Comparison of ENCODE assay signal across 17 mouse cellular contexts in the genomic region with DNA sequence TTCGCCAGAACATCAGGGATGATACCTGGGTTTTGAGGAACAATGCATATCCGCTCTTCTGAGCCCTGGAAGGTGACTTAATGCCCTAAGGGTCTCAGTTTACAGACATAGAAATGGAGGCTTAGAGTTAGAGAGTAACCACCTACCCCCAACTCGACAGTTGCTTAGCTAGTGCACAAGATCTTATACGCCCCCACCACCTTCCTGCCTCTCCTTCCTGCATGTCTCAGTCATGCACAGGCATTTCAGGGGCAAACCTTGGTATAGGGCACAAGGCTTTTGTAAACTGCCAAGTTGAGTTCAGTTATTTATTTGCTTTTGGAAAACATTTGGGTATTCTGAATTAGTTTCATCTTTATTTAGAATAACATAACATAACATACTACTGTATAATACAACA.
DNase-seq lines count a peak whose midpoint lies in the region; ATAC-seq and TF ChIP-seq lines count a peak whose summit lies in the region.
"Had no signal": no experiment of that assay in that cellular context is flagged by ENCODE, and none has a peak within 500 bp of the region (broad histone marks: within the 10 kb centered on the region; RNA-seq: fewer than 3 reads in every experiment).

No protein-coding gene starts in this region.

- WGBS in hindbrain, embryonic 16.5 days, result 92% methylated on average over 4 of the region's 4 CpGs

- ATAC-seq in hindbrain, embryonic 16.5 days, result no peak

- DNase-seq in heart, adult 11 months, result peak; percentile 5
- no peak for DNase-seq in heart, adult 8-10 months (ENCODE audit: low spot score)
- DNase-seq in thymus, postnatal 10 days (ENCODE audit: low spot score in 2 of 2), result peak; percentile 56 to 58
- no peak for DNase-seq in adrenal gland, postnatal 4 days (ENCODE audit: low spot score in 2 of 2)
- no peak for DNase-seq in adrenal gland, postnatal 25 days
- DNase-seq: cerebellum, adult 18-20 months; cerebellum, adult 9-11 months; cerebellum, postnatal 36 days; forebrain, postnatal 0 days had no signal

- TF ChIP-seq POLR2A in ES-Bruce4 (IDR thresholded peaks at IDR 0.05; ENCODE audit: insufficient read depth, low read length), result no peak

- no peak overlapping the region for H3K9ac ChIP-seq in ES-Bruce4 (ENCODE audit: low read depth, poor library complexity, severe bottlenecking)
- H3K9ac ChIP-seq in hindbrain, embryonic 16.5 days (ENCODE audit: low read depth, low read length), result no peak overlapping the region
- H3K9ac ChIP-seq: forebrain, embryonic 13.5 days; forebrain, postnatal 0 days; heart, embryonic 15.5 days; hindbrain, embryonic 14.5 days had no signal

- no peaks in the 10 kb centered on the region for H3K36me3 ChIP-seq in ES-Bruce4 (ENCODE audit: control insufficient read depth, insufficient read depth, low read length, poor library complexity, severe bottlenecking)
- H3K36me3 ChIP-seq in hindbrain, embryonic 16.5 days (ENCODE audit: control insufficient read depth, insufficient read depth, low read length), result no peaks in the 10 kb centered on the region
- H3K36me3 ChIP-seq: embryonic facial prominence, embryonic 10.5 days; heart, embryonic 15.5 days; hindbrain, embryonic 10.5 days had no signal

- no peak overlapping the region for H3K27ac ChIP-seq in ES-Bruce4 (ENCODE audit: insufficient read depth, low read length)
- no peak overlapping the region for H3K27ac ChIP-seq in hindbrain, embryonic 16.5 days (ENCODE audit: low read depth, low read length)
- H3K27ac ChIP-seq: embryonic facial prominence, embryonic 10.5 days; forebrain, embryonic 13.5 days; heart, embryonic 15.5 days; hindbrain, embryonic 14.5 days had no signal

- H3K27me3 ChIP-seq in ES-Bruce4 (ENCODE audit: control insufficient read depth, insufficient read depth, low read length, poor library complexity, severe bottlenecking), result no peaks in the 10 kb centered on the region
- H3K27me3 ChIP-seq in hindbrain, embryonic 16.5 days (replicated peaks; ENCODE audit: control insufficient read depth, insufficient read depth, low read length), result no peaks in the 10 kb centered on the region; the same call in 1 of the 2 replicates
- H3K27me3 ChIP-seq: forebrain, embryonic 13.5 days; heart, embryonic 15.5 days had no signal

- H3K4me3 ChIP-seq in ES-Bruce4 (ENCODE audit: low read depth, low read length), result peak overlapping the region; percentile 1; the same call in 1 of the 2 replicates
- no peak overlapping the region for H3K4me3 ChIP-seq in hindbrain, embryonic 16.5 days (ENCODE audit: low read length)
- H3K4me3 ChIP-seq: embryonic facial prominence, embryonic 10.5 days; forebrain, embryonic 13.5 days; heart, embryonic 15.5 days; hindbrain, embryonic 10.5 days had no signal

- no peak for TF ChIP-seq EP300 in ES-Bruce4 (IDR thresholded peaks at IDR 0.05; ENCODE audit: insufficient read depth, low read depth, low read length)

- H3K4me2 ChIP-seq in hindbrain, embryonic 16.5 days (ENCODE audit: low read length), result no peak overlapping the region
- H3K4me2 ChIP-seq: forebrain, embryonic 13.5 days; heart, embryonic 11.5 days; heart, embryonic 15.5 days; hindbrain, embryonic 14.5 days had no signal

- no peaks in the 10 kb centered on the region for H3K9me3 ChIP-seq in ES-Bruce4 (replicated peaks; ENCODE audit: control insufficient read depth, insufficient read depth, low read length, poor library complexity, severe bottlenecking)
- H3K9me3 ChIP-seq in hindbrain, embryonic 16.5 days (ENCODE audit: control insufficient read depth, low read length), result no peaks in the 10 kb centered on the region
- H3K9me3 ChIP-seq: embryonic facial prominence, embryonic 10.5 days; forebrain, embryonic 13.5 days; heart, embryonic 15.5 days; hindbrain, embryonic 10.5 days had no signal

- H3K4me1 ChIP-seq in ES-Bruce4 (ENCODE audit: control insufficient read depth, insufficient read depth, low read length), result peaks cover 5% of the 10 kb centered on the region
- no peaks in the 10 kb centered on the region for H3K4me1 ChIP-seq in hindbrain, embryonic 16.5 days (ENCODE audit: control insufficient read depth, insufficient read depth, low read depth, low read length)
- H3K4me1 ChIP-seq: heart, embryonic 15.5 days had no signal

- TF ChIP-seq CTCF in ES-Bruce4 (IDR thresholded peaks at IDR 0.05; ENCODE audit: low read depth, low read length), result no peak

Comparison
In these comparisons a context has a peak if more than half of its experiments do, and no peak if none do; other contexts are left out.
1. DNase-seq: peak in heart, adult 11 months (single experiment) and thymus, postnatal 10 days (2 of 2); none in heart, adult 8-10 months (single experiment), adrenal gland, postnatal 4 days (0 of 2) and adrenal gland, postnatal 25 days (single experiment).